Mouse (Mus musculus) large intestine, adult 2 months (tissue): Measurements from ENCODE around the gene Dmrta2. TPM values are rescaled to one million over a fixed set of nuclear protein-coding genes. Genes with fewer than 3 reads are reported as not detected.

Experiments
- DNase-seq: peaks from one replicate; pipeline ENCODE4 v3.0.0-alpha.2; 2012; ENCODE audit warnings: low read depth, low spot score
- WGBS: fragments of 180-500 bp; shearing (Covaris S2); methylation state at CpG from one replicate; pipeline ENCODE4 v1.1.7; 2018; 5-methylcytosine and 5-hydroxymethylcytosine counted together
- polyA plus RNA-seq: library from polyadenylated mRNA; depleted of rRNA; stranded (reverse); fragments of >200 nt; gene quantifications from 2 replicates; pipeline ENCODE4 v1.2.3, GENCODE M21; 2012

The Dmrta2 gene
- polyA plus RNA-seq, 1 experiment, result 0.17 TPM

- 41% methylated on average over 6 of the region's 6 CpGs for WGBS
Measured at GRCm38 (mm10) chr4:109989213-109989612, 11.4 kb downstream of the Dmrta2 start.

GRCm38 (mm10) chr4:110006044-110006443 lies 28.2 kb downstream of the Dmrta2 start:
- DNase-seq, result no peak
- WGBS, result 88% methylated on average over 1 of the region's 1 CpGs

More at GRCm38 (mm10) chr4:109989213-109989612, 11.4 kb downstream of the Dmrta2 start:
- no peak for DNase-seq

- no peak for DNase-seq
- WGBS, result 62% methylated on average over 9 of the region's 9 CpGs
Measured at GRCm38 (mm10) chr4:110019145-110019544, 41.3 kb downstream of the Dmrta2 start.

GRCm38 (mm10) chr4:110020255-110020654 lies 42.4 kb downstream of the Dmrta2 start:
- peak; percentile 19 for DNase-seq
- WGBS, result 9% methylated on average over 12 of the region's 12 CpGs

GRCm38 (mm10) chr4:110021956-110022625 lies 44.2 kb downstream of the Dmrta2 start:
- WGBS, result 17% methylated on average over 25 of the region's 25 CpGs
- DNase-seq, result peak; percentile 11

DNA sequence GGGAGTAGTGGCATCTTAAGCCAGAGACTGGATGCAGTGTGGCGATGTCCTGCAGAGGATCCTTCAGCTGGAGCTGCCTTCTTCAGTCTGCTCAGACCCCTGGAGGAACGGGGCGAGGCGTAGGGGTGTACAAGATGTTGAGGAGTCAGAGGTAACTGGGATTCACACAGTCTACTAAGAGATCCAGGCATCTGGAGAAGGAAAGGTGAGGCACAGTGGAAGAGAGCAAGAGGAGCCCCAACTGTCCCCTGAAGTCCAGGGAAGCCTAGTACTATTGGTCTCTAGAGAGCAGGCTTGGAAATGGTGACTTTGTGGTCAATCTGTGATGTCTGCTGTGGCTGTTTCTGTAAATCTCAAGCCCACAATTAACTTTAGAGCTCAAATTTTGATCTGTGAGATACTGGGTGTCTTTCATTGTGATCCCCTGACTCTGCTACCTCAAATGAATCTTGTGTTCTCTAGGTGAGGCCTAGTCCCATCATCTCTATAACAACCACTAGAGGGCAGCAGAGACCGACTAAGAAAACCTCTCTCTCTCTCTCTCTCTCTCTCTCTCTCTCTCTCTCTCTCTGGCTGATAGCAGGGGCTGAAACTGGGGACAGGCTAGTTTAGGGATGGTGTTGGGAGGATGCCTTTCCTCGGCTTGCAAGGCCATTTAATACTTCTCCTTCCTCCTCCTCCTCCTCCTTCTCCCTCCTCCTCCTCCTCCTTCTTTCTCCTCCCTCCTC lies 50.8 kb downstream of the Dmrta2 start:
- no peak for DNase-seq
- 62% methylated on average over 6 of the region's 6 CpGs for WGBS

GRCm38 (mm10) chr4:110029446-110029845 lies 51.6 kb downstream of the Dmrta2 start:
- DNase-seq, result no peak
- 50% methylated on average over 1 of the region's 1 CpGs for WGBS
